Mouse (Mus musculus) lung, embryonic 15.5 days (tissue): ENCODE data around the gene Rsrp1. TPM values are rescaled to one million over a fixed set of nuclear protein-coding genes. Genes with fewer than 3 reads are reported as not detected.
A peak's percentile ranks its signal among the peaks of the same experiment; 100 is the strongest.

Experiments
- ATAC-seq: fragments of 200-750 bp; cut with Nextera tagmentation; 2 replicates; pipeline ENCODE4 v1.8.0; 2017; ENCODE audit warnings: moderate number of reproducible peaks, borderline replicate concordance; ENCODE audit not compliant: low FRiP score, low TSS enrichment; ENCODE audit errors: extremely low read depth
- H3K27ac ChIP-seq: fragments of 300-500 bp; sonication (generic); 2 replicates; pipeline ENCODE4 v1.5.1; 2015; ENCODE audit warnings: moderate library complexity, mild to moderate bottlenecking, inconsistent platforms
- H3K27me3 ChIP-seq: fragments of 300-500 bp; sonication (generic); 2 replicates; pipeline ENCODE4 v1.6.1; 2015; ENCODE audit warnings: inconsistent platforms
- H3K36me3 ChIP-seq: fragments of 300-500 bp; sonication (generic); 2 replicates; pipeline ENCODE4 v1.6.1; 2015; ENCODE audit warnings: inconsistent platforms
- H3K4me1 ChIP-seq: fragments of 300-500 bp; sonication (generic); 2 replicates; pipeline ENCODE4 v1.6.1; 2015; ENCODE audit warnings: inconsistent platforms
- H3K4me2 ChIP-seq: fragments of 300-500 bp; sonication (generic); 2 replicates; pipeline ENCODE4 v1.6.1; 2015; ENCODE audit warnings: inconsistent platforms, mild to moderate bottlenecking, moderate library complexity
- H3K4me3 ChIP-seq: fragments of 300-500 bp; sonication (generic); 2 replicates; pipeline ENCODE4 v1.5.1; 2015; ENCODE audit warnings: mild to moderate bottlenecking, inconsistent platforms
- H3K9ac ChIP-seq: fragments of 300-500 bp; sonication (generic); 2 replicates; pipeline ENCODE4 v1.6.1; 2015; ENCODE audit warnings: inconsistent platforms
- H3K9me3 ChIP-seq: fragments of 300-500 bp; sonication (generic); 2 replicates; pipeline ENCODE4 v1.6.1; 2016; ENCODE audit warnings: inconsistent platforms
- WGBS: fragments of 180-500 bp; shearing (Covaris S2); methylation state at CpG from one replicate; pipeline ENCODE4 v1.1.7; 2015; 5-methylcytosine and 5-hydroxymethylcytosine counted together
- polyA plus RNA-seq: library from polyadenylated mRNA; unstranded; fragments of >200 nt; fragmentation: Nextera tagmentation; extraction: Ambion mirVana; gene quantifications from 2 replicates; pipeline ENCODE4 v1.2.1, GENCODE M21; 2015

Gene Rsrp1
- polyA plus RNA-seq, 1 experiment from 2014 or later = 412 TPM

DNA sequence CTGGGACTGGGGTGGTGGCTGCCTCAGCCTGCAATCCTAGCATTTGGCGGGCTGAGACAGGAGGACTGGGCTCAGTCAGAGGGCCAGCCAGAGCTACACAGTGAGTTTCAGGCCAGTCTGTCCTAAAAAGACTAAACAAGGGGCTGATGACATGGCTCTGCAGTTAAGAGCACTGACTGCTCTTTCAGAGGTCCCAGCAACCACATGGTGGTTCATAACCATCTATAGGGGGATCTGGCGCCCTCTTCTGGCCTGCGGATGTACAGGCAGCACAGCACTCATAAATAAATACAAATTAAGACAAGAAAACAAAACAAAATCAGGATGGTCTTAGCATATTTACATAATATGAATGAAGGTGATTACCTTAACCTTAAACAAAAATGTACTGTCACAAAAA, 10.0 kb upstream of the Rsrp1 start:
- Histone ChIP-seq H3K4me3 (peak overlapping the region; percentile 89), H3K27ac (no peak overlapping the region), H3K9me3 (no peaks in the 10 kb centered on the region), H3K9ac (no peak overlapping the region), H3K36me3 (peaks cover 30% of the 10 kb centered on the region), H3K27me3 (no peaks in the 10 kb centered on the region), H3K4me2 (peak overlapping the region; percentile 65; the same call in 1 of the 2 replicates), H3K4me1 (peaks cover 17% of the 10 kb centered on the region)
- WGBS = 29% methylated on average over 3 of the region's 3 CpGs
- ATAC-seq = no peak

DNA sequence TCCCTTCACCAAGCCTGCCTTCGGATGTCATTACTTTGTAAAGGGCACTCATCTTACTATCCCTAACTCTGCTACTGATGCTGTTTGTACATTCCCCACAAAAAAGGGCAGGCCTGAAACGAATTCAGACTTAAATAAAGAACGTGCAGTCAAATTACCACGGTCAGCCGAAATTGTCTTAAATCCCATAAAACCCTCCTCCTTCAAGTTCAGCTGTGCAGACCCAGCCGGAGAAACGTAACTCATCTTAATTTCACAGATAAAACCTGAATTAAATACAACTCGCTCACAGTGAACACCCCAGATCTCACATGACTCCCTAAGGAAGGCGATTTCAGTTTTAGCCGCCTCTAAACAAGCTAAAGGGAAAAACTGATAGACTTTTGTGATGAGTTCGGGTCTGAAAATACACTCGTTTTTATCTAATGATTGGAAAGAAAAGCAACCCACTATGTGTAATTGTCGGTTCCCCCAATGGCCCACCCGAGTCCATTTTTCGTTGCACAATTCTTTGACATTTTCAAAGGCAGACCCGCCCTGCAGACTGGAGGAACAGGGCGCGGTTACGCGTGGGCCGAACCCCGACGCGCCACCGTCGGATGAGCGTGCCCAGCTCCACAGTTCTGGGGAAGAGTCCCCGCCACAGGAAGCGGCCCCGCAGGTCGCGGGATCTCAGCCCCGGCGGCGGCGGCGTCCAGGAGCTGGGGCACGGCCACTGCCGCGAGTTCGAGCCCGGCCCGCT, 9.1 kb upstream of the Rsrp1 start:
- WGBS = under 1% methylated on average over 43 of the region's 43 CpGs
- peak overlapping the region; percentile 84 for H3K9ac ChIP-seq
- peak overlapping the region; percentile 89 for H3K4me3 ChIP-seq
- peak overlapping the region; percentile 65 for H3K4me2 ChIP-seq
- ATAC-seq = peak; percentile 73
- peaks cover 22% of the 10 kb centered on the region for H3K36me3 ChIP-seq
- no peaks in the 10 kb centered on the region for H3K9me3 ChIP-seq
- H3K4me1 ChIP-seq = peaks cover 17% of the 10 kb centered on the region
- H3K27ac ChIP-seq = peak overlapping the region; percentile 89
- H3K27me3 ChIP-seq = no peaks in the 10 kb centered on the region

DNA sequence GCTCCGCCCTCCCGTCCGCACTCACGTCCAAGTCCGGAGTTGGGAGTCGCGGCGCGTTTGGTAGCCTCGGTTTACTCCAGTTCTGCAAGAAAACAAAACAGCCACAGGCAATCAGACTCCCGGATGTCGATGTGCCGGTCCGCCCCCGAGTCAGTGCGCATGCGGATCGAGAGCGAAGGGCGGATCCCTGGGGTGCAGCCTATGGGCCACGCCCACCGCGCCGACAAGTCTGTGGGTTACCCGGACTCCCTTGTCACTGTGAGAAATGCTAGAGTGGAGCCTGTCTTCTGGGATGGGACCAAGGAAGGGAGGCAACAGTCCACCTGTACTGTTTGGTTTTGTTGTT, 8.6 kb upstream of the Rsrp1 start, which contains the start of gene Tmem50a:
TSS of gene Tmem50a (minus strand) at position 161 of the 346 bp plus-strand sequence.
- H3K27me3 ChIP-seq = no peaks in the 10 kb centered on the region
- H3K4me1 ChIP-seq = peaks cover 17% of the 10 kb centered on the region
- peak within 1 kb of the TSS; percentile 65 for H3K4me2 ChIP-seq
- no peaks in the 10 kb centered on the region for H3K9me3 ChIP-seq
- peak within 1 kb of the TSS; percentile 89 for H3K4me3 ChIP-seq
- WGBS = 2% methylated on average over 25 of the region's 25 CpGs
- ATAC-seq = peak; percentile 93
- H3K27ac ChIP-seq = peak within 1 kb of the TSS; percentile 89
- H3K36me3 ChIP-seq = peaks cover 18% of the 10 kb centered on the region; the same call in 1 of the 2 replicates
- H3K9ac ChIP-seq = peak within 1 kb of the TSS; percentile 84

DNA sequence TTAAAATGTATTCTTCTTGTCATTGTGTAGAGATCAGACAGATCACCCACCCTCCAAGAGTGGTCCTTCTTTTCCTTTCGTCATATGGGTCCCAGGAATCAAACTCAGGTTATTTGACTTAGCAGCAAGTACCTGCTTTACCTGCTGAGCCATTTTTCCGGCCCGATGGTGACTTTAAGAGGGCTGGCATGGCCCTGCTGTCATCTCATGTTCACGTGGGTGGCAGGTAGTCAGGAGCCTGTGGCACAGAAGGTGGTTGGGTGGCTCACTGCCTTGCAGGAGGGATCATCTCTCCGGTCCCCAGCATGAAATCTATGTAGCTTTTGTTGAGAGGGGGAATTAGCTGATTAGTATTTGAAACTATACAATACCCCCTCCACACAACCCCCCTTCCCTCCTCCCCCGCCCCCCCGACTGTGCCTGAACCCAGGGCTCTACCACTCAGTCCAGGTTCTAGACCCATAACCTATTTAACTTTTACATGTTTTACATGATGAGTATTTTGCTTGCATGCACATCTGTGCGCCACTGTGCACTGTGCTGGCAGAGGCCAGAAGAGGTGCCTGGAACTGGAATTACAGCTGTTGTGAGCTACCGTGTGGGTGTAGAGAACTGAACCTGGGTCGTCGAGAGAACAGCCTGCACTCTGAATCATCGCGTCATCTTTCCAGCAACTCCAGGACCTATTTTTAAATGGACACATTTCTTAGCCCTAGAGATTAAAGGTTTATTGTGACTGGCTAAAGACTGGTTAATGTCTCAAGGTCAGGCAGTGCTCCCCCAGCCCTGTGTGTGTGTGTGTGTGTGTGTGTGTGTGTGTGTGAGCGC, 8.0 kb upstream of the Rsrp1 start:
- H3K4me2 ChIP-seq = peak overlapping the region; percentile 65
- peak overlapping the region; percentile 89; the same call in 1 of the 2 replicates for H3K27ac ChIP-seq
- H3K9ac ChIP-seq = peak overlapping the region; percentile 84; the same call in 1 of the 2 replicates
- ATAC-seq = no peak
- peaks cover 18% of the 10 kb centered on the region; the same call in 1 of the 2 replicates for H3K36me3 ChIP-seq
- 50% methylated on average over 14 of the region's 14 CpGs for WGBS
- no peaks in the 10 kb centered on the region for H3K9me3 ChIP-seq
- peaks cover 17% of the 10 kb centered on the region for H3K4me1 ChIP-seq
- H3K4me3 ChIP-seq = peak overlapping the region; percentile 89
- no peaks in the 10 kb centered on the region for H3K27me3 ChIP-seq

DNA sequence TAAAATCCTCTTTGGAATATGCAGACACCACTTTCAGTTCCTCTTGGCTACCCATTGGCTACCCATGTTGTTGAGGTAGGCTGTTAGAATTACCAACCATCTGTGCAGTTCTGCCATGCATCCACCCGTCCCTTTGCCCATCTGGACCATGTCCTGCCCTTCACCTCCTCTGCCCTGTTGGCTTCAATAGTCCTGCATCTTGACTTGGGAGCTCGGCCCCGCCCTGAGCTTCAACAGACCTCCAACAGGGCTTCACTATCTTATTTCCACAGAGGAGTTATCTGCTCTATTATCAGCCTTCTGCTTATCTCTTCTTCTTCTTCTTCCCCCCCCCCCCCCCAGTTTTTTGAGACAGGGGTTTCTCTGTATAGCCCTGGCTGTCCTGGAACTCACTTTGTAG, 6.2 kb upstream of the Rsrp1 start:
- Histone ChIP-seq H3K27ac (no peak overlapping the region), H3K36me3 (peaks cover 5% of the 10 kb centered on the region; the same call in 1 of the 2 replicates), H3K4me1 (peaks cover 17% of the 10 kb centered on the region), H3K4me2 (no peak overlapping the region), H3K4me3 (no peak overlapping the region), H3K9ac (no peak overlapping the region), H3K27me3 (no peaks in the 10 kb centered on the region), H3K9me3 (no peaks in the 10 kb centered on the region)
- ATAC-seq = no peak
- WGBS = 68% methylated on average over 3 of the region's 3 CpGs

DNA sequence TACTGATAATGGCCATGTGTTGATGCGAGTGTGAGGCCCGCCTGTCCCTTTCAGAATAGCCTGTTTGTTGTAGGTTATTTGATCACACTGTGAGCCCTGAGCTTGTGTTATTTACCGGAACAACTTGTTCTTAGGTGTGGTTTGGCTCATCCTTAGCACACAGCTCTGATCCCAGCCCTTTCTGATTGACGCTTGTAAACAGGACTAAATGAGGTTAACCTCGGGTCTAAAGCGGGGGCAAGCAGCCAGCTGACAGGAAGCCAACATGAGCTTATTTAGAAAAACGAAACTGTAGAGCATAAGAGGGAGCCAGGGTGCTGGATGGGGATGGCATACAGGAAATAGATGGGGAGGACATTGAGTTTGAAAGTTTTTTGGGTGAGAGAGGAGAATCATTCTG, 5.0 kb upstream of the Rsrp1 start:
- 32% methylated on average over 7 of the region's 7 CpGs for WGBS
- peak overlapping the region; percentile 34; the same call in 1 of the 2 replicates for H3K27ac ChIP-seq

DNA sequence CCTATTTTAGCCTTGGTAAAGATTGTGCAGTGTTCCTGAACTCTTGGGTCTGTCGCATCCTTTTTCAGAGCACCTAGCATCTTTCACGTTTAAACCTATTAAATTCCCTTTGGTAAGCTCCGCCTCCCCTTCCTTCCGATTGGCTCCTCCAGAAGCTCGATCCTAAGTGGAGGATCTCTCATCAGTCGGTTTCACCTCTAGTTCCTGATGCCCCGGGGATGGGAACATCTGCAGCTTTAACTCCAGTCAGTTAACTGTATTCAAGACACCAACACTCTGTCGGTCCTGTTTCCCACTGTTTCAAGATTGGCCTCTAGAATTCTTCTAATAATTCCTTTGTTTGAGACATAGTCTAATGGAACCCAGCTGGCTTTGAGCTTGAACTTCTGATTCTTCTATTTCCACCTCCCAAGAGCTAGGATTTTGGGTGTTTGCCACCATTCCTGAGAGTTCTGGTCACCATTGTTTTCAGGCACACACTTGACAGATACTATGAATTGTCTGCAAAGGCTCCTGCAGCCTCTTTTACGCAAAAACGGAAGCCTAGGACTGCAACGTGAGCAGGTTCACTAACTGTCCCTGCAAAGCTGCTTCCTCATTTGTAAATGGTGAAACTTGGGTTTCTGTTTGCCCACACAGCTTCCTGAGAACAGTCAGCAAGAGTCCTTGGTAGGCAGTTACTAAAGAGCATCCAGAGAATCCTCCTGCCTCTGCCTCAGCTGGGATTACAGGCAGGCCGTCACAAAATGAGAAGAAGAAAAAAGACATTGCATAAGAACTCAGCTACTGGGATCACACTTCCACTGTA, 3.5 kb upstream of the Rsrp1 start:
- Histone ChIP-seq H3K4me2 (no peak overlapping the region), H3K9me3 (no peaks in the 10 kb centered on the region), H3K27me3 (no peaks in the 10 kb centered on the region), H3K4me3 (no peak overlapping the region), H3K36me3 (no peaks in the 10 kb centered on the region), H3K9ac (no peak overlapping the region), H3K27ac (no peak overlapping the region), H3K4me1 (peaks cover 9% of the 10 kb centered on the region)
- WGBS = 40% methylated on average over 12 of the region's 12 CpGs
- no peak for ATAC-seq

More for the DNA sequence above, 5.0 kb upstream of the Rsrp1 start:
- Histone ChIP-seq H3K4me3 (no peak overlapping the region), H3K36me3 (no peaks in the 10 kb centered on the region), H3K27me3 (no peaks in the 10 kb centered on the region), H3K4me1 (peaks cover 16% of the 10 kb centered on the region), H3K9me3 (no peaks in the 10 kb centered on the region), H3K4me2 (no peak overlapping the region), H3K9ac (no peak overlapping the region)
- no peak for ATAC-seq

DNA sequence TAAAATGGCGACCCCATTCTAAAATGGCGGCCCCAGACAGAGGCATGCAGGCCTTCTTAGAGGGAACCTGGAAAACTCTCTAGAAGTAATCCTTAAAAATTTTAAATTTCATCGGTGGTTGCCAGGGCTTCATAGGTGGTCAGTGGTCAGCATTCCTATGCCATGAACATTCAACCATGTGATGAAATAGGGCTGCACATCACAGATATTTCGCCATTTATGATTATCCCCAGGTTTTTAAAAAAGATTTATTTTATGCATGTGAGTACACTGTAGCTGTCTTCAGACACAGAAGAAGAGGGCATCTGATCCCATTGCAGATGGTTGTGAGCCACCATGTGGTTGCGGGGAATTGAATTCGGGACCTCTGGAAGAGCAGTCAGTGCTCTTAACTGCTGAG, 2.8 kb upstream of the Rsrp1 start:
- H3K27me3 ChIP-seq = no peaks in the 10 kb centered on the region
- H3K9me3 ChIP-seq = no peaks in the 10 kb centered on the region
- no peak overlapping the region for H3K4me2 ChIP-seq
- H3K27ac ChIP-seq = no peak overlapping the region
- H3K9ac ChIP-seq = no peak overlapping the region
- no peak overlapping the region for H3K4me3 ChIP-seq
- H3K36me3 ChIP-seq = peaks cover 6% of the 10 kb centered on the region
- H3K4me1 ChIP-seq = peaks cover 10% of the 10 kb centered on the region
- 95% methylated on average over 6 of the region's 6 CpGs for WGBS
- ATAC-seq = no peak

DNA sequence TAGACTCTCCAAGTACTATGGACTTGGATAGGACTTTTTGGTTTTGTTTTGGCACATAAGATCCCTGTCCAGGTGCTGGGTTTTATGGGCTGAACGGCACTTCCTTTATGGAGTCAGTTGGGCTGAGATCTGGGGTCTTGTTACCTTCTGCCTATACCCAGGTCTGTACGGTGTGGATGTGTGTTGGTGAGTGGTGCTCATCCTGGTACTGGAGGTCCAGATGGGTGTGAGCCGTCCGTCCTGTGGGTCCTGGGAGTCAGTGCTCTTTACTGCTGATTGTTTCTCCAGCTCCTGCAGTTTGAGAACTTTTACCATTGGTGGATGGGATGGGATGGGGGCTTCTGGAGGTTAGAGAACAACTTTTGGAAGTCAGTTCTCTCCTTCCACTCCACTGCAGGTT, 1.7 kb upstream of the Rsrp1 start:
- Histone ChIP-seq H3K27ac (no peak overlapping the region), H3K4me3 (no peak overlapping the region), H3K4me1 (peaks cover 17% of the 10 kb centered on the region), H3K9me3 (no peaks in the 10 kb centered on the region), H3K9ac (no peak overlapping the region), H3K36me3 (peaks cover 16% of the 10 kb centered on the region), H3K27me3 (no peaks in the 10 kb centered on the region), H3K4me2 (no peak overlapping the region)
- ATAC-seq = no peak
- WGBS = 91% methylated on average over 4 of the region's 4 CpGs

DNA sequence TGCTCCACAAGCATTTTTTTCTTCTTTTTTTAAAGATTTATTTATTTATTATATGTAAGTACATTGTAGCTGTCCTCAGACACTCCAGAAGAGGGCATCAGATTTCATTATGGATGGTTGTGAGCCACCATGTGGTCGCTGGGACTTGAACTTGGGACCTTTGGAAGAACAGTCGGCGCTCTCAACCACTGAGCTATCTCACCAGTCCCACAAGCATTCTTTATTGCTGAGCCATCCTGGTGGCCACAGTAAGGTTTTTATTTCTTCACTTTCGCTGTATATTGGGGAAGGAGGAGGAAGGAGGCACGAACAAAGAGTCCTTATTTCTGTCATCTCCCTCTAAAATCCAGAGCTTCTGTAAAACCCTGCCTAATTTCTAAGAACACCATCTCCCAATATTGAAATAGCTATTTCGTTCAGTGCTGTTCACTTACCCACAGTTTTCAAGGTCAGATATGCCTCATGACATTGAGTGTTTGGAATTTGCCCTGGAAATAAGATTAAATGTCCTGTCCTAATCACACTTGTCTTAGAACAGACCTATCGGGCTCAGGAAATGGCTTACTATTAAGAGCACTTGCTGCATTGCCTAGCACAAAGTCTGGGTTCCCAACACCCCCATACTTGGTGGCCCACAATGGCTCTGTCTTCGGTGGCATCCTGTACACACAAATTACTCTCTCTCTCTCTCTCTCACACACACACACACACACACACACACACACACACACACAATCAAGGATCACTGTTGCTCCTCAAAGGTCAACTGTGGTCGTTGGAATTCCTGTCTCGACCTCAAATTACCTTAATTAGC, 1.1 kb upstream of the Rsrp1 start:
- peak overlapping the region; percentile 85 for H3K4me3 ChIP-seq
- no peak for ATAC-seq

DNA sequence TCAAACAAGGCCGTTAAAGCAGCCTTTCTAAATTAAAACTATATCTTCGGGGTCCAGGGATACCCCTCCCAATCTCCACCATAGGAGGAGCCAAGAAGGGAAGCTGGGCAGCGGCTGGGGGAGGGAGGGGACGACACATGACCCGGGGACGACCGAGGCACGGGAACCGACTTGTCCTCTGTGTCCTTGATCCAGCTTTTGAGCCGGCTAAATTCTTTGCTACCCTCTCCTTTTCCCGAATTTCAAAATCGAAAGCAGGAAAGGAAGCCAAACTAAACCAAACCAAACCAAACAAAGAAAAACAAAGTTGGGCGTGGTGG, 507 bp upstream of the Rsrp1 start:
- Histone ChIP-seq H3K9ac (peak overlapping the region; percentile 57), H3K27me3 (no peaks in the 10 kb centered on the region), H3K36me3 (peaks cover 27% of the 10 kb centered on the region), H3K9me3 (no peaks in the 10 kb centered on the region), H3K4me1 (peaks cover 19% of the 10 kb centered on the region), H3K27ac (peak overlapping the region; percentile 83), H3K4me3 (peak overlapping the region; percentile 85), H3K4me2 (peak overlapping the region; percentile 63)
- under 1% methylated on average over 13 of the region's 13 CpGs for WGBS
- peak; percentile 61; the same call in 1 of the 2 replicates for ATAC-seq

More for the DNA sequence above, 1.1 kb upstream of the Rsrp1 start:
- Histone ChIP-seq H3K9ac (peak overlapping the region; percentile 57), H3K27me3 (no peaks in the 10 kb centered on the region), H3K4me2 (peak overlapping the region; percentile 63), H3K27ac (peak overlapping the region; percentile 83), H3K36me3 (peaks cover 21% of the 10 kb centered on the region), H3K9me3 (no peaks in the 10 kb centered on the region), H3K4me1 (peaks cover 19% of the 10 kb centered on the region)
- WGBS = 58% methylated on average over 10 of the region's 10 CpGs
